Mouse (Mus musculus): Measurements from ENCODE around the gene Lum. TPM values are rescaled to one million over a fixed set of nuclear protein-coding genes. Genes with fewer than 3 reads are reported as not detected.

Lum gene
- 10.0 and 15.1 TPM in 2 replicates for polyA plus RNA-seq (2015; fragmentation: Nextera tagmentation; extraction: Ambion mirVana)

GRCm38 (mm10) chr10:97564957-97565856, at the start of gene Lum:
TSS of gene Lum (plus strand) at chr10:97565128.

DNA sequence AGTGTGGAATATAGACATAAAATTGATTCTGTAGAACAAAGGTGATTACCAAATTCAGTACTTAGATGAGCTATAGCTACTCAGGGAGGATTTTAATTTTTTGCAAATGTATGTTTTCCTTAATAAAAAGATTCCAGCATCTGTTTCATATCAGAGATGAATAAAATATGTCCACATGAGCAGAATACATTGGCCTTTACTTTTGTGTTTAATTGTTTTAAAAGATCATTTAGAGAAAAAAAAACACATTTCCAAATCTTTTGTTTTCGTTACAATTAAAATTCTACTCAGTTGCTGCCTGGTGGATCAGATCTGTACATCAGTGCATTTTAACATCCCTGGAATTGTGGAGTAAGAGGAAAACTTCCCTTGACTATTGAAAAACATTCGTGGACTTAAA, 41.7 kb downstream of the Lum start, which contains the start of gene Kera:
TSS of gene Kera (plus strand) at position 301 of the 400 bp plus-strand sequence.

Other genes starting within 250 kb of the Lum start
- gene Dcn, start 85.5 kb upstream of the Lum start, polyA plus RNA-seq (2015; fragmentation: Nextera tagmentation; extraction: Ambion mirVana), result 80.8 and 139 TPM in 2 replicates
- gene Kera, start 41.8 kb downstream of the Lum start, polyA plus RNA-seq (2015; fragmentation: Nextera tagmentation; extraction: Ambion mirVana), result 0.07 TPM in 1 of 2 replicates, not detected in the other
- 0.16 TPM in 1 of 2 replicates, not detected in the other for gene Epyc, start 78.9 kb downstream of the Lum start, polyA plus RNA-seq (2015; fragmentation: Nextera tagmentation; extraction: Ambion mirVana)
- gene Ccer1, start 127.9 kb downstream of the Lum start, polyA plus RNA-seq (2015; fragmentation: Nextera tagmentation; extraction: Ambion mirVana), result not detected in 2 replicates
- gene C030005K15Rik, start 161.6 kb downstream of the Lum start, polyA plus RNA-seq (2015; fragmentation: Nextera tagmentation; extraction: Ambion mirVana), result not detected in 2 replicates

Data from spleen, postnatal 0 days (tissue).